Mouse (Mus musculus): ENCODE measurements around the gene Pde6g.
A peak's percentile ranks its signal among the peaks of the same experiment; 100 is the strongest.

Pde6g gene

GRCm38 (mm10) chr11:120467051-120467735, 13.9 kb upstream of the Pde6g start, which contains the start of gene Arl16:
TSS of gene Arl16 (minus strand) at chr11:120467607.
- DNase-seq (ENCODE audit: low spot score) = peak; percentile 81

GRCm38 (mm10) chr11:120465521-120465920, 12.2 kb upstream of the Pde6g start:
- DNase-seq (ENCODE audit: low spot score) = no peak

GRCm38 (mm10) chr11:120464365-120464764, 11.1 kb upstream of the Pde6g start:
- no peak for DNase-seq (ENCODE audit: low spot score)

GRCm38 (mm10) chr11:120463536-120463935, 10.2 kb upstream of the Pde6g start:
- DNase-seq (ENCODE audit: low spot score) = no peak

- no peak for DNase-seq (ENCODE audit: low spot score)
These were observed 5.7 kb upstream of the Pde6g start for GRCm38 (mm10) chr11:120458847-120459597.

- DNase-seq (ENCODE audit: low spot score) = peak; percentile 58
These were observed 4.8 kb upstream of the Pde6g start, which contains the start of the genes Oxld1 and Ccdc137 for GRCm38 (mm10) chr11:120457772-120458751. TSS of gene Oxld1 (minus strand) at chr11:120458068. TSS of gene Ccdc137 (plus strand) at chr11:120458115.

GRCm38 (mm10) chr11:120457370-120457769, 4.1 kb upstream of the Pde6g start:
- DNase-seq (ENCODE audit: low spot score) = no peak

GRCm38 (mm10) chr11:120455413-120455812, 2.1 kb upstream of the Pde6g start:
- DNase-seq (ENCODE audit: low spot score) = no peak

- DNase-seq (ENCODE audit: low spot score) = no peak
These were observed 1.7 kb upstream of the Pde6g start for GRCm38 (mm10) chr11:120454965-120455364.

GRCm38 (mm10) chr11:120452246-120452645, 1.1 kb downstream of the Pde6g start:
- no peak for DNase-seq (ENCODE audit: low spot score)

GRCm38 (mm10) chr11:120447179-120447578, 6.1 kb downstream of the Pde6g start:
- no peak for DNase-seq (ENCODE audit: low spot score)

- DNase-seq (ENCODE audit: low spot score) = no peak
These were observed 7.8 kb downstream of the Pde6g start for GRCm38 (mm10) chr11:120445475-120445874.

- no peak for DNase-seq (ENCODE audit: low spot score)
These were observed 9.2 kb downstream of the Pde6g start for GRCm38 (mm10) chr11:120444106-120444505.

GRCm38 (mm10) chr11:120442765-120443280, 10.5 kb downstream of the Pde6g start:
- DNase-seq (ENCODE audit: low spot score) = no peak

- no peak for DNase-seq (ENCODE audit: low spot score)
These were observed 11.0 kb downstream of the Pde6g start, which contains the start of gene Tspan10 for GRCm38 (mm10) chr11:120442344-120442743. TSS of gene Tspan10 (plus strand) at chr11:120442644.

- no peak for DNase-seq (ENCODE audit: low spot score)
These were observed 15.4 kb downstream of the Pde6g start for GRCm38 (mm10) chr11:120437857-120438385.

- peak; percentile 93 for DNase-seq (ENCODE audit: low spot score)
These were observed 16.0 kb downstream of the Pde6g start, which contains the start of gene Nploc4 for GRCm38 (mm10) chr11:120437152-120437856. TSS of gene Nploc4 (minus strand) at chr11:120437708.

GRCm38 (mm10) chr11:120426727-120427126, 26.6 kb downstream of the Pde6g start:
- no peak for DNase-seq (ENCODE audit: low spot score)

- peak; percentile 62 for DNase-seq (ENCODE audit: low spot score)
These were observed 29.6 kb downstream of the Pde6g start for GRCm38 (mm10) chr11:120423569-120424295.
